Mouse (Mus musculus): Measurements from ENCODE around the gene Inpp5f.
A peak's percentile ranks its signal among the peaks of the same experiment; 100 is the strongest.

Gene Inpp5f

GRCm38 (mm10) chr7:128744684-128745485, 133.8 kb downstream of the Inpp5f start, which contains the start of gene Sec23ip:
Sec23ip (plus strand) TSS chr7:128744943.
- DNase-seq = peak; percentile 99

Data from kidney, adult 18-20 months (tissue).